Mouse (Mus musculus): ENCODE data around the gene Tdrd7.

The Tdrd7 gene

DNA sequence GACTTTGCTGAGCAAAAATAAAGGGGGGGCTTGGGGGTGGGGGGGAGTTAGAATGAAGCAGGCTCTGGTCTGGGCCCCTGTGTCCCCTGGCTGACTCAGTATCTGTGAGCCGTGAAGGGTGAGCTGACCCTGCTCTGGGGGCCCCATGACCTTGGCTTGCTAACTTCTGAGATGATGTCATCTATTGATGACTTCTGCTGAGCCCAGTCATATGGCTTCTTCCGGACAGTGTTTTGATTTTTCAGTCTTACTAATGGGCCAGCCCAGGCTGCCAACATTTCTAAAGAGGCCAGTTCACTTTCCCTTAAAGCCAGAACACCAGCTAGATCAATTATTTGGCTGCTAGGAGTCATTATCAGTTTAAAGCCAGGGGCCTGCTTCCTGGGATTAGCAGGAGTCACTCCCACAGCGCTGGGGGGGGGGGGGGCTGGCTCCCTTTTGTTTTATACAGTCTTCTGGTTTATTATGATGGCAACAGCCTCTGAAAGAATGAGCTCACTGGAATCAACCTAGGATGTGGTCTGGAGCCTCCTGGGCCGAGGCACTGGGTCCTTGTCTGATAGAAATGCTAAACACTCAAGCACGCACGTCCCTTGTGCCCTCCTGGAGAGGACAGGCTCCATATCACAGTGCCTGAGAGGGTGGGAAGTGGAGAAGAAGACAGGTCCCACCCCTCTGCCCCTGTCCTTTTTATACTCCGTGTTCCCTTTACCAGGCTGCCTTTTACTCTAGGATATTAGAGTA, 76.8 kb downstream of the Tdrd7 start:
- in situ Hi-C loops (cut with MboI) = no loop called here

DNA sequence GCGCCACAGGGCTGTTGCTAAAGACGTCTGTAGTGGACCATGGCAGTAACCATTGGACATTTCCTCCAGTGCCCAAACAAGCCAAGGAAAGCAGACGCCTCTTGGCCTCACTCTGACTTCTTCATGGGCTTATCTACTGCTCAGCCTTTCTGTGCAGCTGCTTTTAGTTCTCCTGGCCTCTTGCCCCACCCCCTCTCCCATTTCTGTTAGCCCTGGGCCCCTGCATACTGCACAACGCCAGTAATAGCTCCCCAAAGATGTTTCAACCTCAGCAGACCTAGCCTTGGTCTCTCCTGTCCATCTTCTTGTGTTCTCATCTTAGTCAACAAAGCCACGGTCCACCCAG, 77.3 kb downstream of the Tdrd7 start:
- in situ Hi-C loops (cut with MboI) = no loop called here

DNA sequence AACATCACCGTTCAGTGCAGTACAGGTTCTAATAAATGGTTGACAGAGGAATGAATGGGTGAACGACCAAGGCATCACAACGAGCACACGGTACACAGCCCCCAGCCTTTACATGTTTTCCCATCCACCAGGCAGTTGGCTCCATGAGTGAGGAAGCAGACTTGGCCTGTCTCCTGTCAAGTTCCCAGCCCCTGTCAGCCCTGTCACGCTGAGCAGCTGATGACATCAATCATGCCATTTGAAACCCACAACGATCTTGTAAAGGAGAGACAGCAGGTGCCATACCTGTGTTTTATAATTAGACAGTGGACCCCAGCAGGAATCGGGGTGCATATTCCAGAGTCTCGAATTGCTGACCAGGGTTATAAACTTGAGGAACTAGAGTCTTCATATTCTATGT, 78.2 kb downstream of the Tdrd7 start:
- in situ Hi-C loops (cut with MboI) = no loop called here

DNA sequence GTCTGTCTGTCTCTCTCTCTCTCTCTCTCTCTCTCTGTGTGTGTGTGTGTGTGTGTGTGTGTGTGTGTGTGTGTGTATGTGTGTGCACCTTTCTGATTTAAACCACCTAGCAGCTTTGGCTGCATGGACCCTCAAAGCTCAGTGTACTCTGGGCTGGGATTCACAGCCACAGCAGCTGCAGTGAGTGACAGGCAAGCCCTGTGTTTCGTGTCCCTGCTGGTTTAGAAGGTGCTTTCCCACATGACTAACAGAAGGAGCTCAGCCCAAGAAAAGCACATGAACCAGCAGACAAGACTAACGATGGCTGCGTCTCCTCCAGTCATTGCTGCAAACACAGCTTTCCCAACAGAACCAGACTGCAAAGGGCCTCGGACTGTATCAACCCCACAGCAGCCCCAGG, 82.8 kb downstream of the Tdrd7 start:
- in situ Hi-C loops (cut with MboI) = no loop called here

DNA sequence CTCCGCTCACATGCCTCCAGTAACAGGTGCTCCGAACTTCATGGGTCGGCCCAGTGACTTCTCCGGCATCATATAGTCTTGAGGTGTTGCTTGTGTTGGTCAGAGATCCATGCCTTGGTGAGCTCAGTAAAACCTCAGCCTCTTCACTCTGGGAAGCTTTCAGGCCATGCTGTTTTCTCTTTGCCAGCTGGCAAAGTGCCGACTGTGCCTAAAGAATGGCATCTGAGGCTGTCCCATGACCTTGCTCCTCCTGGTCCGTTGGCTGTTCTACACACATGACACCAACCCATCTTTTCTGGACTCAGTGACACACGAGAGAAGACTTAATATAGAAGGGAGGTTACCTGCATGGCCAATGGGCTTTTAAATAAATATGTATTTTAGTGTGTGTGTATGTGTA, 83.3 kb downstream of the Tdrd7 start:
- in situ Hi-C loops (cut with MboI) = no loop called here

DNA sequence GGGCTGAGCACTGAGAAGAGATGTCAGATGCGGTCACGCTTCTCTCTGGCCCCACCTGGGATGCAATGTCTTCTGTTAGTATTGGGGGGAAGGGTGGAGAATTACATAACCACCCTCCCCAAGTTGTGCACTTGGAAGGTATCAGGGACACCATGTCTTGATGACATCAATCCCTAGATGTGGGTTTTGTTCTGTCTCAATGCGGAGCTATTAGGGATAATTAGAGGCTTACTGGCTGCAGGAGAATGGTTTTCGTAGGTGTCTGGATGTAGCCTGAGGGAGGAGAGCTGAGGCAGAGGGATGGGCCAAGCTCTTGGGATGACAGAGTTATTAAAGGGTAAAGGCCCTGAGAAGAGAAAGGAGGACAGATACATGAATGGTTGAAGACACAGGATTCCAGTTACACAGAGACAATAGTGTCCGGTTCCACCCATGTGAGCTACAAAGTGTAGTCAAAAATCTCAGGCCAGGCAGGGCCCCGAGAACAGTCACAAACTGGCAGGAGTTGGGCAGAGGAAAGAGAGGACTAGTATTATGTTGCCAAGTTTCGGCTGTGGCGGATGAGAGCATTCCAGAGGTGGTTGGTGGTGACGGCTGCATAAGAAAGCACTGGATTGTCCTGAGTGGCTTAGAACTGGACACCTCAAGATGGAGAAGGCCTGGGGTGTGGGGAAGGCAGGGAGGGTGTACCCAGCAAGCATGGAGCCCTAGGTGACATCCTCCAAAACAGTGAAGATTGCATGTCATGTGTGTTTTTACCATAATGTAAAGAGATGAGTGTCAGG, 88.4 kb downstream of the Tdrd7 start:
- in situ Hi-C loops (cut with MboI) = no loop called here

DNA sequence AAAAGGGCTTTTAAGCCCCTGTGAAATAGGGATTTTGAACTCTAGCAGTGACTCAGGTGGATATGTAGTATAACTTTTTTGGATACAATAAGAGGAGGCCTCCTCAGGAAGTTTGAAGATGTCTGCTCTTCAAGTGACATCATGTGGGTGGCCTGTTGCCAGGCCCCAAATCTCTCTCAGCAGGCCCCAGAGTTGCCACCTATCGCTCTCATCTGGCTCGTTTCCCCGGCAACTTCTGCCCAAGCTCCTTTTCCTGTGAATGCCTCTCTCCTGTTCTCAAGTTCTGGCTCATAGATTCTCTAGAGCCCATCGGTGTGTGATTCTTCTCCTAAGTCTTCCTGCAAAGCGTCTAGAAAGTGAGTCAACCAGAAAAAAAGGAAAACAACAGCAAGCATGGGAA, 91.0 kb downstream of the Tdrd7 start:
- in situ Hi-C loops (cut with MboI) = no loop called here

DNA sequence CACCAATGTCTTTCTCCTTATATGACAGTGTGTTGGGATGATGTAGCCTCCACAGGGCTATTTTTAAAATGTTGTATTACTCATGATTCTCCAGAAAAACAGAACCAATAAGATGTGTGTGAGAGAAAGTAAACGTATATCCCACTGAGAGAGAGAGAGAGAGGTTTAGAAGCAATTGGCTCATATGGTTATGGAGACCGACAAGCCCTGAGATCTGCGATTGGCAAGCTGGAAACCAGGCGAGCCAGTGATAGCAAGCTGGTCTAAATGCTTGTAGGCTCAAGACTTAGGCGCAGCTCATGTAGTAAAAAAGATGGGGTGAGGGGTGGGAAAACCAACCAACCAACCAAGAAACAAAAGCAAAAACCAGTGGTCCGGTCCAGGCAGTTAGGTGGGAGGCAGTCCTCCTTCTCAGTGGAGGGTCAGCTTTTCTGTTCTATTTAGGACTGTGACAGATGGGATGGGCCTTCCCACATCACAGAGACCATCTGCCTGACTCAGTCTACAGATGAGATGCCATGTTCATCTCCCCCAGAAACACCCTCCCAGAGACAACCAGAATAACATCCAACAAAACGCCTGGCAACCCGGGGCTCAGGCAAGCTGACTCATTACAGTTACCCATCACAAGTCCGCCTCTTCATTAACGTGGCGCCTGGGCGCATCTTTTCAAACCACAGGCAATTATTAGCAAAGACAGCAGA, 96.3 kb downstream of the Tdrd7 start:
- in situ Hi-C loops (cut with MboI) = no loop called here

DNA sequence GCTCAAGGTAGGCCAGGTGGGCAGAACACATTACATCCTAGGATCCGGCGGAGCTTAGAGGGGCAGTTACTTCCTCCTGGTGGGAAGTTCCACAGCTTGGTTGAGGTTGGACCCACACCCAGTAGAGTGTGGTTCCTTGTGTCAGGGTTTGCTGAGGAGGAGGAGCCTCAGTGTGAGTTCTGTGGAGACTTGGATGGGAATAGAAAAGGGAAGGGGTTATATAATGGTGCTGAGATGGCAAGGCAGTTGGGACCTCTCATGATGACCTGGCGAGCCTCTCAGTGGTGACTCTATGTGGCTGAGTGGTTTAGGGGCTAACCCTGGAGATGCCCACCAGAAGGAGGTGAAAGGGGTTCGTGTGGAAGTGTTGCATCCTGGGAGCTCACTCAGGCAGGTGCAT, 98.7 kb downstream of the Tdrd7 start:
- in situ Hi-C loops (cut with MboI) = no loop called here

DNA sequence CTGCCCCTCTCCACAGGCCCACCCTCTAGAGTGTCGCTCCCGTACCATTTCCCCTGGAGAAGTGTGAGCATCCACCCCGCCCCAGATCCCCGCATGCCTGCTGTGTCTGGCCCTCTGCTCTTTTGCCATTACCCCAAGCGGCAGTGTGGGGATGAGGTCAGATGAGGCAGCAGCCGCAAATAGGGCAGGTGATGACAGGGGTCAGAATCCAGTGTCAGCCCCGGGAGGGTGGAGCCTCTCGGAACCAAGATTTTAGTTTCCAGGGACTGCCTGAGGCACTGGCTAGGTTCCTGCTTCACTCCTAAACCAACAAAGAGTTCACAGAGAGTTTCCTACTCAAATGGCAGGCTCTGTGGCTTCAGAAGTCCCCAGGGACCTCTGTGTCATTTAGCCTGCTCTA, 99.1 kb downstream of the Tdrd7 start:
- in situ Hi-C loops (cut with MboI) = no loop called here

DNA sequence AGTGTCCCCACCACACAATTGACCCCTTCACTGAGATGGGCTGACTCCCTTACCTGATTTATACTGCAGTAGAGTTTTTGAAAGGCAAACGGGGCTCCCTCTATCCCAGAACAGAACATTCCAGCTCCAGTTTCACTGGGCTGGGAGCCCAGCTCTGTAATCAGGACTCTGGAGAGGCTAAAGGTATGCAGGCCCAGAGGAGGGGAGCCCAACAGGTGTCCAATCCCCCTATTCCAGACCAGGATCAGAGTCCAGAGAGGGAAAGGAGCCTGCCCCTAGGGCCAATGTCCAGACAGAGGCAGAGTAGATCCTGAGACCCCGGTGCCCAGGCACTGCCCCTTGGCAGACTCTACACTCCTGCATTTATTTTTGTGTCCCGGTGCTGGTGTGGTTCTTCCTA, 99.8 kb downstream of the Tdrd7 start:
- in situ Hi-C loops (cut with MboI) = no loop called here

DNA sequence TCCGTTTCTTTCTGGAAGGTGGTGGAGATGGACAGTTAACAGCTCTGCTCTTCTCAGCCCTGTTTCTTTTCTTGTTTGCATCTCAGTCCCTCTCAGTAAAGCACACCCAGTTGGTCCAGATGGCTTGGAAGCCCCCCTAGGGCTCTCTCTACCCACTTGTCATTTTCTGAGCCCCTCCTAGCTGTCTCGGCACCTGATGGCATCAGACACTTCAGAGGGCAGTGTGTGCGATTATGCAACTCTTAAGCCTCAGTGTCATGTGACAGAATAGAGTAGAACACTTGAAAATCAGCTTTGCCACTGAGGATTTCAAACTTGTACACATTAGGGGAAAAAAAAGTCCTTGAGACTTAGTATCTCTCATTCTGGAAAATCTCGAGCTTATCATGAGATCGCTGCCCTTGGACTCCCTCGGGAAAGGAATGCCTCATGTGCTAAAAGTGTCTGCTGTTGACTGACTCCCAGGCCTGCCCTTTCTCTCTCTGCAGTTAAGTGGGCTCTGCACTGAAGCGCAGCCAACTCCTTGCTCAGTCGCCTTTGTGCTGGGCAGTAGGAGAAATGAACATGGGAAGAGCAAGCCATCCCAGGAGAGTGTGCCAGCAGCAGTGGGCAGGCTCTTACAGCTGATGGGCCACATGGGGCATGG, 100.7 kb downstream of the Tdrd7 start:
- in situ Hi-C loops (cut with MboI) = no loop called here

DNA sequence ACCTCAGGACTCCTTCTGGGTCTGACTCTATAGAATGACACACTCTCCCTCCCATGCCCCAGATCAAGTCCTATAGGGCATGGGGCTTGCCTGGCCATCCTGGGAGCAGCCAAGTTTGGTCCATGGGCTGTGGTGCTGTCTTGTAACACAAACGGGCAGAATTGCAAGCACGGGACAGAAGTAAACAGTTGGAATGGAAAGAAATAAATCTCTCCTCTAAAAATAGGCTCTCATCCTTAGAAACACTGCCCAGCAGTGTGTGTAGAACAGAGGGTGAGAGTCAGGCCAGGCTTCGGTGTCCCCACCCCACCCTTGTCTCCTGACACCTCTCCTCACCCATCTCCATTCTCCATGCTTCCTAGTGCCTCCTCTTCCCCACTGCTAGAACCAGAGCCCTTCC, 102.9 kb downstream of the Tdrd7 start:
- in situ Hi-C loops (cut with MboI) = no loop called here

DNA sequence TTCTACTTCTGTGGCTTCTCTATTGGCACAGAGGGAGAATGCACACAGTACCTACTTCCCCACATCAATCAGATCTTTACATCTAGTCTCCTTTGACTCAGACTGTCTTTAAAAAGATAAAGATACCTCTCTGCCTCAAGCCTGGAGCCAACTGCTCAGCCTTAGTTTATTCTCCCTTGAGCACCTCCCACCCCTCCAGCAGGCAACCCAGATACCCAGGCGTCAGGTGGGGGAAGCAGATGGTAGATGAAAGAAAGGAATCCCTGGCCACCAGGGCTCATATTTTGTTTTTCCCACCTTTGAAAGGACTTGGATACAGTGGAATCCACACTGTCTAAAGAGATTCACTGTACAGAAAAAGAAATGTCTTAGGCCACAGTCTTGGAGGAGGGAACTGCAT, 103.4 kb downstream of the Tdrd7 start:
- in situ Hi-C loops (cut with MboI) = no loop called here

DNA sequence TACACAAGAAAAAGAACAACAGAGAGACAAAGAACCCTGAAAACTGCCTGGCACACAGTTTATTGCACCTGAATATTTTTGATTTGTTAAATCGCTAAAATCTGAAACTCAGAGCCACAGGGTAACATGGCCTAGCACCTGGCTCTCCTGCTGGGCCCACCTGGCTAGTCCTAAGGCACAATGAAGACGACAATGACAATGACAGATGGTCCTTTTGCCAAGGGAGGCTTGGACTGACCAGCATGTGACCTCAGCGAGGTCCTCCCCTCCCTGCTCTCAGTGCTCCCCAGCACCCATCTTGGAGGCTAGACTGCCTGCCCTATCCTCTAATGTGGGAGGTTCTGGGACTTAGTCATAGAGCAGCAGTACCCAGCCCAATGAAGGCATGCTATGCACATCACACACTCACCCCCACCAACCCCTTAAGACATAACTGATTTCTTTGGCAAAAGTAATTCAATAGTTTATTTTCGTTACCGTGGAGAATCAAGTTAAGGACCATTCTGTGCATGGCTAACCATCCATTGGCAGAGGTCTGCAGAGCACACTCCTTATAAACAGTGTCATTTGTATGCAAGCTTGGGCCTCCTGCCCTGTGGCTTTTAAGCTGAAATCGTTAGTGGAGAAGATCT, 104.8 kb downstream of the Tdrd7 start:
- in situ Hi-C loops (cut with MboI) = no loop called here

DNA sequence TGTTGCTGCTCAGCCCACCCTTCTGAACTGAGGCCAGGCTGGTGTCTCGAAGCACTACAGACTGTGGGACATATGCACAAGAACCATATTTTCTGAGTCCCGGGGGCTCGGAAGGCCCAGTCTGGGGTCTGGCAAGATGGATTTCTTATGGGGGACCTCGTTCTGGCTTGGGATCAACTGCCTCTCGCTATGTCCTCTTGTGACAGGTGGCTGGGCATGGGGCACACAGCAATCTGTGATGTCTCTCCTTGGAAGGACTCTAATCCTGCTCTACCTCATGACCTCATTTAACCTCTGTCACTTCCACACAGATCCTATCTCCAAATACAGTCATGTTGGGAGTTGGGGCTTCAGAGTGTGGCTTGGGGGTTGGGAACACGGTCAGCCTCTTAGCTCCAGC, 107.5 kb downstream of the Tdrd7 start:
- in situ Hi-C loops (cut with MboI) = no loop called here

DNA sequence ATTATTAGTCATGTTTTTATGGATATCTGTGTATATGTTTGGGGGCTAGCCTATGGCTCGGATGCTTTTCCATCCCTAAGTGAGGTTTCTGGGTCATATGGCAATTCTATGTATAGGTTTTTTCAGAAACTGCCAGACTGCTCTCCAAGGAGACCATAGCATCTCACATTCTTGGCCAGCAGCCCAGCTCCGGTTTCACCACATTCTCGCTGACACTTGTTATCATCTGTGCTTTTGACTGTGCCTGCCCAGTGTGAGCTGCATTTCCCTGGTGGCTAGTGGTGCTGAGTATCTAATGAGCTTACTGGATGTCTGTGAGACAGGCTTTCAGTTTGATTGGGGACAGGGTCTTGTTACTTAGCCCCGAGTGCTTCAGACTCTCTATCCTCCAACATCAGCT, 108.6 kb downstream of the Tdrd7 start:
- in situ Hi-C loops (cut with MboI) = no loop called here

DNA sequence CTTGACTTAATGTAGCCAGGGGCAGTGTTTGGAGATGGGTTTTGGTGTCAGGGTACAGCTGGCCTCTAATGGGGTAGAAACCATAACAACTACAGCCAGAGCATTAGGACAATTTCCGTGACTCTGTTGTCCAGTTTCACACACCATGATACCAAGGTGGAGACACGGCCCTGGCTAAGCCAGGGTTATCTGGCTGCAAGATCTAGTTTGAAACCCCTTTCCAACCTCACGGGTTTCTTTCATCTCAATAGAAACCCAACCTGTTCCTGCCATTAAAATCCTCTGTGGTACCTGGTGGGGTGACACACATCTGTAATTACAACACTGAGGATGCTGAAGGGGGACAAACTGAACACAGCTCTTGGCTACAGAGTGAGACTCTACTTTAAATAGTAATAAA, 110.5 kb downstream of the Tdrd7 start:
- in situ Hi-C loops (cut with MboI) = no loop called here

DNA sequence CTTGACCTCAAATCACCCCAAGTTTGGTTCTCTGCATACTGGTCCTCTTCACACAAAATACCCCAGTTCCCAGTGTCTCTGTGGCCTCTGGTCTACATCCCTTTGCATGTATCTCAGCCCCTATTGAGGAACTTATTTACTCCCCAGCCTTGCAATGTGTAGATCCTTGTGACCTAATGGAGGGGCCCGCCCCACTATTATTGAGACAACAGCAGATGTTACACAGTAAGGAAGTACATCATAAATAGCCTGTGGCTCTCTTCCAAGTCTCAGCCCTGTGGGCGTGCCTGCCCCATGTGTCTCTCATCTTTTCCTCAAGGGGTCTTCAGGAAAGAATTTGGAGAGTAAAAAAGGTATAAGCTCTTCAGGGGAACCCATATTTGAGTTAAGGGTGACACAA, 111.8 kb downstream of the Tdrd7 start:
- in situ Hi-C loops (cut with MboI) = no loop called here

DNA sequence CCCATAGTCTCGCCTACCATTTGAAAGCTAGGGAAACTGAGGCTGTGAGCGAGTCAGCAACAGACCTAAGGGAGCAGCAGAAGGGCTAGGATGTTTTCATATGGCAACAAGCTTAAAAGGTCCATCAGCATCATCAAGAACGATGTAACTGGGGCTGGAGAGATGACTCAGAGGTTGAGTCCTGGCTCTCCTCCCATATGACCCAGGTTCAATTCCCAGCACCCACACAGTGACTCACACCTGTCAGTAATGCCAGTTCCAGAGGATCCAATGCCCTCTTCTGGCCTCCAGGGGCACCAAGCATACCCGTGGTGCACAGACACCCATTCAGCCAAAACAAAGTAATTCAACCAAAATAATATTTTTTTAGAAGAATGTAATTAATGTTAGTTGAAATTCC, 115.1 kb downstream of the Tdrd7 start:
- in situ Hi-C loops (cut with MboI) = no loop called here

DNA sequence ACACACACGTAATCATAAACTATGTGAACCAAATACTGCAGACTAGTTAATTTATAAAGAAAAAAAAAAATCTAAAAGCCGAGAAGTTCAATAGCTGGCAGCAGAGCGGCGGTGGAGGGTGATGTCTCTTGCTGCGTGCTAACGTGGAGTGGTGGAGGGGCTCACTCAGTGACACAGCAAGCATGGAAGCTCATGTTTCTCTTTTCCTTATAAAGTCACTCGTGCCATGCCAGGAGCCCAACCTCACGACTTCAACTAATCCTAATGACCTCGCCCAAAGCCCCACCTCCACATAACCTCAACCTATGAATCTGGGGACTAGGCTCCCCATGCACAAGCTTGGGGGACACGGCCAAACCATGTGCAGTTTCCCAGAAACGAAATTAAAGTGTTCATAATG, 117.4 kb downstream of the Tdrd7 start:
- in situ Hi-C loops (cut with MboI) = no loop called here

All from mature B cell (primary cell).